Mouse (Mus musculus): ENCODE data around the gene Phactr2.
A peak's percentile ranks its signal among the peaks of the same experiment; 100 is the strongest.

The Phactr2 gene

DNA sequence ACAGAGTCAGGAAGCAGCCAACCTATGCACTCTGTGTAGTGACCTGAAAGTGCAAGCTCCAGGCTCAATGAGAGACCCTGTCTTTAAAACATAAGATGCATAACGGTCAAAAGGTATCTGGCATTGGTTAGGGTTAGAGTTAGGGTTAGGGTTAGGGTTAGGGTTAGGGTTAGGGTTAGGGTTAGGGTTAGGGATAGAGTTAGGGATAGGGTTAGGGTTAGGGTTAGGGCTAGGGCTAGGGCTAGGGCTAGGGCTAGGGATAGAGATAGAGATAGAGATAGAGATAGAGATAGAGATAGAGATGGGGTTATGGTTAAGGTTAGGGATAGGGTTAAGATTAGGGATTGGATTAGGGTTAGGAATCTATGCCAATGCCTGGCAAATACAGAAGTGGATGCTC lies 72.2 kb downstream of the Phactr2 start:
- DNase-seq (ENCODE audit: low read depth, low spot score): no peak

DNA sequence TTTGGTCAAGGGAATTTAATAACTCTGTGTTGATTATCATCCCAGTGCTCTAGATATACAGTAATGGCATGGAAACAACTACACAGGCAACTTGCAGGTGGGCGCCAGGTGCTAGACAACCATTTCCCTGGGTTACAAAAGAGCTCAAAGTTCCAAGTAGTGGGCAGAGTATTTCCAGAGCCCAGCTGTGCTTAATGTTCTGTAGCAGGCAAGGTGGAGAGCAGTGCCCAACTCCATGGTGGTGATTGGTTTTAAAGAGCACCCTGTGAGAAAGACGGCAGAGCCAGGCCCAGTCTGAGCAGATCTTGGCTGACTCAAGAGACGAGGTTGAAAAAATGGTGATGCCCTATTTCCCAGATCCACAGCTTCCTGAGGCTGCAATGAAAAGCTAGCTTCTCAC lies 78.5 kb downstream of the Phactr2 start:
- DNase-seq (ENCODE audit: low read depth, low spot score): no peak

DNA sequence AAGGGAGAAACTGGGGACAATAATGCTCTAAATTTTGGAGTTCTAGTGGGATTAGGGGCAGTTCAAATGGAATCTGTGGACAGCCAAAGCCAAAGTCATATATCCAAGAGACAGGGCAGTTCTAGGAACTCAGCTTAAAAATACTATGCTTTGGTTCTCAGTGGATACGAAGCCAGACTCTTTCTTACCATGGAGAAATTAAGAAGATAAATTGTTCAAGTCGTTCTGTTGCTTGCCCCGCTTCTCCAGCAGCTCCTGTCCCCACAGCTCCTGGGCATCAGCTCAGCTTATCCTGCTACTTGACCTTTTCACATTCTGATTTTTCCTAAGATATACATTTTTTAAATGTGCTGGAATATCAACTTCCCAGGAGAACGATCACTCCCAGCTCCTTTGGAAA lies 80.2 kb downstream of the Phactr2 start:
- no peak for DNase-seq (ENCODE audit: low read depth, low spot score)

DNA sequence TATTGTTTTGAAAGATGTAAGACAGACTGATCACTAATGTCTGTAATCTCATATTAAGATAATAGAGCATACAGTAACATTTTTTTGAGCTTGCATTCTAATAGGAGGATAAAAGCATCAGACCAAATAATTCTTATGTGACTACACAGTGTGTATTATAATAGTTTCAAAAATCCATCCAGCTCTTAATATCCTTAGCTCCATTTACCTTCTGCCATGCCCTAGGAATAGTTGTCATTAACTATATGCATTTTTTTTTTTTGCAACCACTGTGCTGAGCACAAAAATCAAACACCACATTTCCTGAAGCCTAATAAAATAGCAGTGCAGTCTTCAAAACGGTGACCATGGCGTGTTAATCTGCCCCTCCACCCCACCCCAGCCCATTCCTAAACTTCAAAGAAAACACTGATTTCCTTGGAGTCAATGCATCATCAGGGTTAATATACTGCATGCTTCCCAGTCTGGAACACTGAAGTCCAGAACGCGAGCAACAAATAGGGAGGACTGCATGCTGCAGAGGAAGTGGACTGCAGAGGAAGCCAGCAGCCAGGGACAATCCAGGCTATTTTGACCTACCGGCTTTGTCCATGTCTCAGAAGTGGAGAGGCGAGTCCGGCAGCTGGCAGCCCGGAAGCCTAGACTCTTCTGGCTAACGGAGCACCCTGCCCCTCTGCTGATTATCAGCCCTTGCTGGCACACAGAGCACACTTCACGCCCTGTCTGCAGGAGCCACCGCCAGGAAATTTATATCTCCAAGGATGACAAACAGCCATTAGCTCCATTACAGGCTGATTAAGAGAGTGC lies 85.9 kb downstream of the Phactr2 start:
- no peak for DNase-seq (ENCODE audit: low read depth, low spot score)

DNA sequence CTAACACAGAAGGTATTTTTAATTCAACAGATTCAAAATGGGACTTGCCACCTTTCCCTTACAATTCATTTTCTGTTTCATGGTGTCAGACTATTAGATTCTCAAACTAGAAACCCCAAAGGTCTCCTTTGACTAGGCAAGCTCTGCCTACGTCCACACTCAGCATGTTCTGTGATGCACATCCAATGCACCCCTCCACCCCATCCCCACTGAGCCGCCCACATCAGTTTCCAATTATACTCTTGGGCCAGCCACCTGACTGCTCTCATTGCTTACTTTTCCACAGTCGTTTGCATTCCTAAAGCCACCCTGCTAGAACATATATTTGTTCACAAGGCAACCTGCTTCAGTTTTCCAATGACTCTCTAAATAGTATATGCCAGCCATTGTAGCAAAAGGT lies 89.3 kb downstream of the Phactr2 start:
- no peak for DNase-seq (ENCODE audit: low read depth, low spot score)

DNA sequence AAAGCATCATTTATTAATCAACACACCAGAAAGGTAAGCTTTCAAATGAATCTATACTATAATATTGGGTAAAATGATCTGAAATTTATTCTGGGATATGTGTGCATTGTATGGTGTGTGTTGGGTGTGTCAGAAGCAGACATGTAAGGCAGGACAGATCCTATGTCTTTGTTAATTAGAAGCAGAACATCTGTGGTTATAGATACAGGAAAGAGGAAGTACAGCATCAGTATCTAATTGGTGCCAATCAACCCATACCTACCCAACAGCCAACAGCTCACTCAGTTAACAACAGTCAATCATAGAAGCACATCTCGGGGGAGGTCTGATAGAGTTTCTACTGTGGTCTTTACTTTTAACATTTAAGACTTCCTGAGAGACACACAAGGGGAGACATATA lies 96.3 kb downstream of the Phactr2 start:
- no peak for DNase-seq (ENCODE audit: low read depth, low spot score)

DNA sequence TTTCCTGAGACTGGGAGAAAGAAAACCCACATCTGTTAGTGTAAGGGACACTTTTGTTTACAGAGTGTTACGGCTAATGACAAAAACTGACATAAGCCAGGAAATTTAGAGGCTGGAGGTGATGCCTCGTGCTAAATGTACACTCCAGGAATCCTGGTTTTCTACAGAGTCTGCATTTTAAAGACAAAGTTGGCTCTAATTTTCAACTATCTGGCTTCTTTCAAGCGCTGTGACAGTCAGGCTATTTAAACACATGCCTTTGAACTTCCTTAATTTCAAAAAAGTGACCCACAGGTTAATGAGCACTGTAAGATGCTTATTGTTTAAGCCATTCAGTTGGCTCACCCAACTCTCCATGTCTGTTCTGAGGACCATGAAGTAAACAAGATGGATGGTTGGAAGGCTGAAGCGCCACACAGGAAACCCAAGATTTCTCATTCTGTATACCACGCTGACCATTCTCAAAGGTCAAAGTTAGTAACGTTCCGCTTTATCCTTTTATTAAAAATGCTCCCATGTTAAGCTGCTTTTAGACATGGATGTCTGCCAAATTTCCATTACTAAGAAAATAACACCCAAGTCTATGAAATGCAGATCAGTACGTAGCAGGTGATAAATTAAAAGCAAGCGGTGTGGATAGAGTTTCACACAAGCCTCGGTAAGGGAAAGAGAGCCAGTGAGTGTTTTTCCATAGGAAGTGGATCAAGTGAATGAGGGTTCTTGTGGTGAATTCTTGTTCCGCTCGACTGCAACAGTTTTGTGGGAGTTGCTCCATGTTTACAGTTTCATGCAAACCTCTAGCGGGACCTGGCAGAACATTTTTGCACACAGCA lies 97.6 kb downstream of the Phactr2 start:
- no peak for DNase-seq (ENCODE audit: low read depth, low spot score)

DNA sequence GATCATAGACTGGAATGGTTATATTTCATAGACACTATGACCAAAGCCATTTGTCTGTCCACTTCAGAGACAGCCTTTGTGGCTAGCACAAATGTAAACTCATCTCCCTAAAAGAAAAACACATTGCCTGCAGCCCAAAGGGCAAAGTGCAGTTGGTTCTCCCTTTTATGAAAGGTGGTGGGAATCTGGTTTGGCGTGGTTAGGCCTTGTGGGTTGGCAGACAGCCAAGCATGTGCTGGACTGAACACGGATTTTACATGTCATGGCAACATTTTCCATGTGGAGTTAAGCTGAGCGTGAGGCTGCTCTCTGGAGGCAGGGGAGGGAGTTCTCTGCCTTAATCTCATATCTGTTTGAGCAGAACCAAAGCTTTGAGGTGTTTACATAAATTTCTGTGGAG lies 98.4 kb downstream of the Phactr2 start:
- peak; percentile 5 for DNase-seq (ENCODE audit: low read depth, low spot score)

DNA sequence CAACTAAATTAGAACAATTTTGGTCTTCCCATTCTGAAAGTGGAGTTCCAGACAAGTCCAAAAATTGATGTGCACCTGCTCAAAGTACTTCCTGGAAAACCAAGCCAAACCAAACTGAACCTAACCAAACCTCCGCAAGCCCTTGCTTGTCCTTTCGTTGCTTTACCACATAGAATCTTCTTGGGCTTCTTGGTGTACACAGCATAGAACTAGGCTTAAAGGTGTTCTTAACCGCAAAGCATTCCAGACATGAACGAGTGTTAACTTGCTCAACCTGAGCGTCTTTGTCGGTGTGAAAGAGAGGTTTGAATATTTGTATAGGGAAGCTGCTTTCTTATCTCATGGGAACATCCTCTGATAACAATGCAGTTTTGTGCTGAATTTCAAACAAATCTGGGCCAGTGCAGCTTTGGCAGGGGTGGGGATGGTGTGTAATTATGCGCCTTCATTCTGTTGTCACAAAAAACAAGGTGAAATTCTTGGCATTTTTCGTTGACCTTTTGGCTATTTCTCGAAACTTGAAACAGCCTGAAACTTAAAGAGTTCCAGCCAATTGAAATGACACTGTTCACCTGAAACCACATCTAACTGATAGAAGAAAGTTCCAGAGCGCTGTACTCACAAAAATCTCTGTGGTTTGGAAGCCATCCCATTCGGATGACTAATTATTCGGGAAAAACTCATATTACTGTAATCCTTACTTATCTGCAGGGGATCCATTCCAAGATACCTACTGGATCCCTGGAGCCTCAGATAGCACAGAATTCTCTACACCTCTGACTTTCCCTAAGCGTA lies 104.4 kb downstream of the Phactr2 start:
- peak; percentile 67 for DNase-seq (ENCODE audit: low read depth, low spot score)

DNA sequence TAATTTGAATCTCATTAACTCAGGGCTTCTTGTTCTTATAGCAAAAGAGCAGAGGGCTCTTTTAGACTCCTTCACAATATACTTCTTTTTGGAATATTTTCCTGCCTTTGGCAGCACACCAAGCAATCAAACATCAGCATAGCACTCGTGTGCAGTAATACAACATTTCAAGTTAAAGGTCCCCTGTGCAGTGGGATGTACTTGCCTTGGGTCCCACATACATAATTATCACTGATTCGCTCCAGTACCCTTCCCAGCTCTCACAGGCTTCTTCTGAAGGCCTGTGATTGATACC lies 110.0 kb downstream of the Phactr2 start:
- DNase-seq (ENCODE audit: low read depth, low spot score): no peak

DNA sequence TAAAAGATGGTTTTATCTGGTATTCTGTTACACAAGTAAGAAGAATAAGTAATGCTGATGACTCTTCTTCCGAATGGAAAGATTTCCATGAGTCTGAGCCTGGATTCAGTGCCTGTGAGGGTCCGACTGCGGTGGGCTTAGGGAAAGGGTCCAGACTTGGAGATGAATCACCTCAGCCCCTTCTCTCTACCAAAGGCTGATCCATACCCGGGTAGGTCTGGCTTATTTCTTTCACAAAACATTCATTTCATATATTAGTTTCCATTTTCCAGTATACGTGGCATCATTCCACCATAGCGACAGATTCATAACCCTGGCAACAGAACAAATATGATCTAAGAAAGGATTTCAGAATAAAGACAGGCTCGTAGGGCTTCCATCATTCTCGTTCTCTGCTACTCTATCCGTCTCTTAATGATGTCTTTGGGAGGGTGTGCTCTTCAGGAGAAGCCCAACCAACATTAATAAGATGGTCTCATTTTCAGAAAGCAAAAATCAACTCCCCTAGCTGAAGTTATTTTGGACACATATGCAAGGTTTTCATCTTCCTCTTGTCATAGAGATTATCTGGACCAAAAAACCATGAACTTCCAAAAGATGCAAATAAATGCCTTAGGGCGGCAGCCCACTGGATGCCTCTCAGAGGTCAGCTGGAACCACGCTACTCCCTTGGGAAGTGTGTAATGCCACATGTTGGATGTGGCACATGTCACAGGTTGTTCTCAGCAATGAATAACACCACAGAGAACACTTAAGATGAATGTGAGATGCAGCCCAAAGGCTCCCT lies 110.5 kb downstream of the Phactr2 start:
- DNase-seq (ENCODE audit: low read depth, low spot score): no peak

DNA sequence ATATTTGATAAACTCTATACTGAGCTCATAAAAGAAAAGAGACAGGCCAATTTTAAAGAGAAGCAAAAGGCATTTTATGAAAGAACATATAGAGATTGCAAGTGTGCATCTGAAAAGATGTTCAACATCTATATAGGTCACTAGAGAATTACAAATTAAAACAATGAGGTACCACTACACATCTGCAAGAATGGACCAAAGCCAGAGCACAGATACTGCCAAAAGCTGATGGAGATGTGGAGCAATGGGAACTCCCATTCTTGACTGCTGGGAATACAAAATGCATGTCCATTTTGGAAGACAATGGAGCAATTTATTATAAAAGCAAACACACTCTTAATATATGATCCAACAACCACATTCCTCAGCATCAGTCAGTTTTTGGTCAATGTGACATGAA lies 113.3 kb downstream of the Phactr2 start:
- DNase-seq (ENCODE audit: low read depth, low spot score): no peak

DNA sequence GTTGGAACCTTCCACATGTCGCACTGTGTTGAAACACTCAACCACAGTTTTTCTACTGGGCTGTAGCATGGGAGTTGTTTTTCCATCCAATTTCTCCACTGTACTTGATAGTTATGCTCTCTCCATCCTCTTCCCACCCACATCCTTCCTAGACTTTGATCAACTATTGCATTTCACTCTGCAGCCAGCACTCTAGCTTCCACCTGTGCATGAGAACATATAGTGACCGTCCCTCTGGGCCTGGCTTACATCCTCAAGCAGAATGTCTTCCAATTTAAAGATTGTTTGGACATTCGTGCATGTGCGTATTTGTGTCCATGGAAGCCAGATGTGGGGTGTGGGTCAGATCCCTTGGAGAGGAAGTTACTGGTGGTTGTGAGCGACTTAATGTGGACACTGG lies 114.4 kb downstream of the Phactr2 start:
- DNase-seq (ENCODE audit: low read depth, low spot score): no peak

DNA sequence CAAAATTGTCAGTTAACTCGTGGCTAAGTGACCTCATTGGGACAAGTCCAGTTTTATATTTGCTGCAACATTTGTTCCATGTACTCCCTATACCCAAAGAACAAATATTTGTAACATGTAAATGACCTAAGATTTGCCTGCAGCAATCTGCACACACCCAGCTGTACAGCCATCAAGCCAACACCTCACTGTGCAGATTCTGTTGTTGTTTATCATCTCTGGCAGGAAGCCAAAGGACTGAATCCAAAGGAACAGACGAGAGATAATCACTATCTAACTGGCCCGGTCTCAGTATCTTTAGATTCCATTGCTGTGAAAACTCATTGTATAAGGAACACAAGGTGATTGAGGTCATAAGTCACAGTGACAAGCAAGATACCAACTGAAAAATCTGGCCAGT lies 115.5 kb downstream of the Phactr2 start:
- no peak for DNase-seq (ENCODE audit: low read depth, low spot score)

DNA sequence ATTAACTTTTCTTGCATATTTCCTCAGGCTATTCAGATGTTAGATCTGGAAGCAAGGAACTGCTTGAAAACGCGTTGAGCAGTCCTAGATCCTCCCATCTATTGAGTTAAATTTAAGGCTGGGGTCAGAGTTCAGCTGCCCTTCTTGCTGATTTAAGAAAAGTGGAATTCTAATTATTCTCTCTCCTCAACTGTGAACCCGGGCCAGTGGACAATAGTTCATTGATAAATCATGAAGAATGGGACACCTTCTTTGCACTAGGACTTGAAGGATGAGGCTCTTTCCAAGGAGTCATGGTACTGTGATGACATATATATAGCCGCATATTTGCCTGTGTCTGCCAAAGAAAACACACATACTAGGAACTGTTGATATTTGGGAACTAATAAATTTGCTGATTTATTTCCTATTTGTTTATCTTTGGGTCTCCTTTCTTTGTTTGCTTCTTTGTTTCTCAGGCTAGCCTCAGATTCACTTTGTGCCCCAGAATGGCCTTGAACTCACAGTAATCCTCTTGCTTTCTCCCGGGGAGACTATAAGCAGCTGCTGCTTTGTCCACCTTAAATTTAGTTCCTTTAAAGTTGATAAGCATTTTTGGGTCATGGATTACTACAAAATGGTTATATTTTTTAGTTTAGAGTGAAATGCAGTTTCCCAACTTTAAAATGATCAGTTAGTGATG lies 127.5 kb downstream of the Phactr2 start:
- no peak for DNase-seq (ENCODE audit: low read depth, low spot score)

DNA sequence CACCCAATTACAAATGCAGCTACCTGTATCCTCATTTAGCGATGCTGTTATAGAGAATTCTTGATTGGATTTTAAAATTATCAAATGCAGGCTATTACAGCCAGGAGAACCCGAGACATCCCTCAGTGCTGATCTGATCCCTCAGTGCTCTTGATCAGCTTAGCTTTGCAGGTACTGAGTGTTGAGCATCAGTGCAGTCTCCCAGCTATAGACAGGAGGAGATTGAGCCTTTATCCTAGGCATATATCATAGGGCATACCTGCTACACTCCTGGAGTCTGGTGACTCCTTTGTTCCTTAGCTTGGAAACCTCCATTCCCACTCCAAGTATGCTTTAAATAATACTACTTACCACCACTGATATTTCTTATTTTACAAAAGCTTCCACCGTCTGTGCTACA lies 133.6 kb downstream of the Phactr2 start:
- no peak for DNase-seq (ENCODE audit: low read depth, low spot score)

DNA sequence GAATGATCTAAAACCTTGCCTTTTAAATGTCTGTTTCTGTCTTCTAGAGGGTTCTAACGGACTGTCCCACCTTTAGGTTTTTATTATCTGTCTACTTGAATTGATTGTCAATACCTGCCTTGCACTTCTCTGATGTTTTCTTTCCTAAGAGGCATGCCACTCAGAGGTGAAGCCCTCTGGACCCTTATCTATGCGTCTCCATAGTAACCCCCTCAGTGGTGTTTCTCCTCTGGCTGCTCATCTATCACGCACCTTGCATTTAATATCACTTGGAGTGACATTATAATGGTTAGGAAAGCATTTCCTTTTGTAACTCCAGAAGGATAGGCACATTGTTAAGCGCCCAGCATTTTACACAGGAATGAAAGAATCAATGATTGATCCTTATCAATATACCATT lies 137.2 kb downstream of the Phactr2 start:
- DNase-seq (ENCODE audit: low read depth, low spot score): no peak

DNA sequence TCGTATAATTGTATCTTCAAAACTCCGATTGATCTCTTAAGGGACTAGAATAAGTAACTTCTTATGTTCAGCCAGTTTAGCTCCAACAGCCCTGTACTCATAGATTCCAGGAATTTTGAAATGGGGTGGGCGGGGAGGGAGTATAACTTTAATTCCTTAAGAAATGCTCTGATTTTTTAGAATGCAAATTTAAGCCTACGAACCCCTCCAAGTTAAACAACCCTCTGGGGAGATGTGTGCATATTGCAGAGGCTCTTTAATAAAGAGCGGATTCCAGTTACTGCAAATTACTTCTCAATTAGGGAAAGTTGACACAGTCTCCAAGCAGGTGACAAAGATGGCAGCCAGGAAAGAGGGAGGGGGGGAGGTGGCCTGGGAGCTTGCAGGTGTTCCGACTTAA lies 138.4 kb downstream of the Phactr2 start:
- DNase-seq (ENCODE audit: low read depth, low spot score): no peak

DNA sequence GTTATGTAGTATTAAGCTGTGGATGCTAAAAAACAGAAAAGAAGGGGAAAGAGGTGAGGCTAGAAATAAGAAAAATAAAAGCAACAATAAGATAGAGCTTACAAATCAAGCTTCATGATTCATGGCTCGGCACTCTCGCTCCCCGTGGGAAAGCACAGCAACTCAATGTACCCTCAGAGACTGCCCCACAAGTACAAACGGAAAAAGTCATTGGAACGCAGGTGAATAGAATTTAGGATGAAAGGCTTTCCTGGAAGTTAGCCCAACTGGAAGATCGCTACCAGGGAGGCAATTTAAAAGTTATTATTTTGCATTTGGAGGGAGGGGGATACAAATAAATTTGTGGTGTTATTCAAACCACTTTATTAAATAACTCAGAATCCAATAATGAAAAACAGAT lies 138.9 kb downstream of the Phactr2 start:
- DNase-seq (ENCODE audit: low read depth, low spot score): no peak

DNA sequence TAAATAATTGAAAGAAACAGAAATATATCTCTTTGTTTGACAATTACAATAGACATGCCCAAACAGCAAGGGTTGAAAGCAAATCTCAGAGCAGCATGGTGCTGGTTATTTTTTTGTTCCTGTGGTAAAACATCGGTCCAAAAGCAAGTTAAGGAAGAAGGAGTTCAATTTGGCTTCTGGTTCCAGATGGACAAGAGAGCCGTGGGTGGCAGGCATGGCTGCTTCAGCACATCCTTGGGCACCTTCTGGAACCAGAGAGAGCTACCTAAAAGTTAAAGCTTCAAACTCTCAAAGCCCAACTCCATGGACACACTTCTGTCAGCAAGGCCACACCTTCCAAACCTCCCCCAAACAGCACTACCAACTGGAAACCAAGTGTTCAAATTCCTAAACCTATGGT lies 140.4 kb downstream of the Phactr2 start:
- no peak for DNase-seq (ENCODE audit: low read depth, low spot score)

DNA sequence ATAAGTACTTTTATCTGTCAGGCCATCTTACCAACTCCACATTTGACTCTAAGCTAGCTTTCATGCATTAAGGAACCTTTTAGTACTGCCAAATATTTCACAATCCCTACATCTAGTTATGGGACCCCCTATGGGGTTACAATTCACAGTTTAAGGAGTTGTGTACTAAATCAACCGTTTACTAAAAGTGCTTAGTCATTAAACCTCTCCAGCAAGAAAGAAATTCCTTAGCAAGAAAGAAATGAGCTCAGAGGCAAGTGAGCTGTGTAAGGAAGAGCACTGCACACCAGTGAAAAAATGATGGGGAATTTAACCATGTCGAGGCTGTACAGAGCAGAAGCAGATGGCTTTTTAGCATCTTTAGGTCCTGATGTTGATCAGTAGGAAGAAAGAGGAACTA lies 141.2 kb downstream of the Phactr2 start:
- no peak for DNase-seq (ENCODE audit: low read depth, low spot score)
